In the genomic region with DNA sequence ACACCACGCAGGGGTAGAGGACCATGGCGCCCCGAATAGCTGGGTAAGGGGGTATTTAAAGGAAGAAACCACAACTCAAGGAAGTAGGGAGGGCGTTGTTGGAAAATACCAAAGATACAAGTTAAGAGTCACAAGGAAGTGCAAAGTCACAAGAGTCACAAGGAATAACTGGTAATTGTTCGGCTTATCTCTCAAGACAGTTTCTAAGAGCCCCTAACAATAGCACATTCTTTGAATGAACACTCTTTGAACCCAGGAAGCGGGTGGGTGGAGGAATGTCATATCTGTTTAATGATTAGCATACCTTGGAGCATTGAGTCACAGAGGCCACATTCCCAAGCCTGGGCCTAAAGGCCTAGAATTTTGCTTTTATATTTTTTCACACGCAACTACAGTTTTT, we compare ENCODE assay signal across 41 mouse cellular contexts. TPM values are rescaled to one million over a fixed set of nuclear protein-coding genes. Genes with fewer than 3 reads are reported as not detected.
"Had no signal": no experiment of that assay in that cellular context is flagged by ENCODE, and none has a peak within 500 bp of the region (broad histone marks: within the 10 kb centered on the region; RNA-seq: fewer than 3 reads in every experiment).

No protein-coding gene starts in this region.

RNA-seq across cellular contexts. Expression of a gene that starts 4.7 kb away (rescaled TPM):
- total RNA-seq: heart, postnatal 10 days; heart, postnatal 14 days; heart, postnatal 25 days; heart, postnatal 36 days; heart, postnatal 4 days; hematopoietic stem cell, adult 5-6 weeks; hindbrain, postnatal 0 days; layer of hippocampus, adult 18-20 months; layer of hippocampus, adult 2 months; layer of hippocampus, adult 8-10 months; layer of hippocampus, postnatal 10 days; layer of hippocampus, postnatal 14 days; layer of hippocampus, postnatal 25 days; layer of hippocampus, postnatal 36 days; left cerebral cortex, adult 18-20 months; left cerebral cortex, adult 2 months; left cerebral cortex, adult 8-10 months had no signal
- polyA plus RNA-seq: heart, embryonic 10.5 days; heart, embryonic 11.5 days; heart, embryonic 12.5 days; heart, embryonic 14.5 days; heart, postnatal 0 days; hindbrain, embryonic 10.5 days; hindbrain, embryonic 11.5 days; hindbrain, embryonic 12.5 days; hindbrain, embryonic 13.5 days; hindbrain, embryonic 14.5 days; hindbrain, embryonic 15.5 days; hindbrain, embryonic 16.5 days; hindbrain, postnatal 0 days; intestine, embryonic 14.5 days; intestine, embryonic 15.5 days; kidney, embryonic 14.5 days; kidney, embryonic 15.5 days; kidney, embryonic 16.5 days; kidney, postnatal 0 days; large intestine, adult 2 months had no signal

RNA-seq across cellular contexts. Expression of a gene that starts 23.4 kb away (rescaled TPM):
- total RNA-seq: heart, postnatal 10 days; heart, postnatal 14 days; heart, postnatal 25 days; heart, postnatal 36 days; heart, postnatal 4 days; hematopoietic stem cell, adult 5-6 weeks; hindbrain, postnatal 0 days; layer of hippocampus, adult 18-20 months; layer of hippocampus, adult 2 months; layer of hippocampus, adult 8-10 months; layer of hippocampus, postnatal 10 days; layer of hippocampus, postnatal 14 days; layer of hippocampus, postnatal 25 days; layer of hippocampus, postnatal 36 days; left cerebral cortex, adult 18-20 months; left cerebral cortex, adult 2 months; left cerebral cortex, adult 8-10 months had no signal
- polyA plus RNA-seq: heart, embryonic 10.5 days; heart, embryonic 11.5 days; heart, embryonic 12.5 days; heart, embryonic 13.5 days; heart, embryonic 14.5 days; heart, embryonic 15.5 days; heart, embryonic 16.5 days; heart, postnatal 0 days; hindbrain, embryonic 10.5 days; hindbrain, embryonic 11.5 days; hindbrain, embryonic 12.5 days; hindbrain, embryonic 13.5 days; hindbrain, embryonic 14.5 days; hindbrain, embryonic 15.5 days; hindbrain, embryonic 16.5 days; hindbrain, postnatal 0 days; inflammation-experienced regulatory T-cells, adult 6 months; intestine, embryonic 14.5 days; intestine, embryonic 15.5 days; kidney, adult 2 months; kidney, embryonic 14.5 days; kidney, embryonic 15.5 days; kidney, embryonic 16.5 days; kidney, postnatal 0 days; large intestine, adult 2 months had no signal

RNA-seq across cellular contexts. Expression of a gene that starts 38.6 kb away (rescaled TPM):
- total RNA-seq: heart, postnatal 10 days; heart, postnatal 14 days; heart, postnatal 25 days; heart, postnatal 36 days; heart, postnatal 4 days; hematopoietic stem cell, adult 5-6 weeks; hindbrain, postnatal 0 days; layer of hippocampus, adult 18-20 months; layer of hippocampus, adult 2 months; layer of hippocampus, adult 8-10 months; layer of hippocampus, postnatal 10 days; layer of hippocampus, postnatal 14 days; layer of hippocampus, postnatal 25 days; layer of hippocampus, postnatal 36 days; left cerebral cortex, adult 18-20 months; left cerebral cortex, adult 2 months; left cerebral cortex, adult 8-10 months had no signal
- polyA plus RNA-seq: heart, embryonic 11.5 days; heart, embryonic 12.5 days; heart, embryonic 13.5 days; heart, embryonic 14.5 days; heart, postnatal 0 days; hindbrain, embryonic 10.5 days; hindbrain, embryonic 13.5 days; hindbrain, embryonic 16.5 days; hindbrain, postnatal 0 days; intestine, embryonic 15.5 days; kidney, adult 2 months; kidney, embryonic 15.5 days; kidney, embryonic 16.5 days; large intestine, adult 2 months had no signal
